Mouse (Mus musculus) testis, adult 2 months (tissue): ENCODE data around the gene Cdc42ep4.

Experiments
- CTCF ChIP-seq: fragments of 200-500 bp; IDR thresholded peaks from 2 replicates; pipeline ENCODE4 v1.5.1; 2012; ENCODE audit warnings: low read depth, mild to moderate bottlenecking, inconsistent platforms, low read length, moderate library complexity; ENCODE audit not compliant: control insufficient read depth, insufficient read depth, insufficient replicate concordance
- POLR2A ChIP-seq: fragments of 200-500 bp; IDR thresholded peaks from 2 replicates; pipeline ENCODE4 v1.6.1; 2012; ENCODE audit warnings: low read depth, mild to moderate bottlenecking, inconsistent platforms, low read length, moderate library complexity; ENCODE audit not compliant: control insufficient read depth

GRCm38 (mm10) chr11:113773191-113773590, 21.5 kb upstream of the Cdc42ep4 start:
- no peak for TF ChIP-seq CTCF
- TF ChIP-seq POLR2A = no peak
